Mouse (Mus musculus): ENCODE data around the gene Coil.
"Not testable (repeated sequence)": the region's sequence is repeated elsewhere in the genome, so short reads cannot be mapped to it uniquely, and the experiment has no call there.

Coil gene

GRCm38 (mm10) chr11:89038496-89038895 lies 68.4 kb downstream of the Coil start:
- in situ Hi-C loops (cut with MboI, MseI) = loop anchor here (5.0 kb wide), 2 partner anchors 41 to 46 kb away; partner anchors contain the start of gene Trim25 (in 1 of the 2)

- in situ Hi-C loops (cut with MboI, MseI) = loop anchor here (5.0 kb wide), 2 partner anchors 42 to 47 kb away; partner anchors contain the start of gene Trim25 (in 1 of the 2)
Observed at GRCm38 (mm10) chr11:89039325-89039724, 69.3 kb downstream of the Coil start.

- in situ Hi-C loops (cut with MboI, MseI) = not testable (repeated sequence)
Observed at GRCm38 (mm10) chr11:89041073-89041472, 71.0 kb downstream of the Coil start.
